Mouse (Mus musculus): Measurements from ENCODE around the gene Specc1. TPM values are rescaled to one million over a fixed set of nuclear protein-coding genes. Genes with fewer than 3 reads are reported as not detected.

Specc1 gene
- polyA plus RNA-seq, 1 experiment from 2014 or later = 16.6 TPM

DNA sequence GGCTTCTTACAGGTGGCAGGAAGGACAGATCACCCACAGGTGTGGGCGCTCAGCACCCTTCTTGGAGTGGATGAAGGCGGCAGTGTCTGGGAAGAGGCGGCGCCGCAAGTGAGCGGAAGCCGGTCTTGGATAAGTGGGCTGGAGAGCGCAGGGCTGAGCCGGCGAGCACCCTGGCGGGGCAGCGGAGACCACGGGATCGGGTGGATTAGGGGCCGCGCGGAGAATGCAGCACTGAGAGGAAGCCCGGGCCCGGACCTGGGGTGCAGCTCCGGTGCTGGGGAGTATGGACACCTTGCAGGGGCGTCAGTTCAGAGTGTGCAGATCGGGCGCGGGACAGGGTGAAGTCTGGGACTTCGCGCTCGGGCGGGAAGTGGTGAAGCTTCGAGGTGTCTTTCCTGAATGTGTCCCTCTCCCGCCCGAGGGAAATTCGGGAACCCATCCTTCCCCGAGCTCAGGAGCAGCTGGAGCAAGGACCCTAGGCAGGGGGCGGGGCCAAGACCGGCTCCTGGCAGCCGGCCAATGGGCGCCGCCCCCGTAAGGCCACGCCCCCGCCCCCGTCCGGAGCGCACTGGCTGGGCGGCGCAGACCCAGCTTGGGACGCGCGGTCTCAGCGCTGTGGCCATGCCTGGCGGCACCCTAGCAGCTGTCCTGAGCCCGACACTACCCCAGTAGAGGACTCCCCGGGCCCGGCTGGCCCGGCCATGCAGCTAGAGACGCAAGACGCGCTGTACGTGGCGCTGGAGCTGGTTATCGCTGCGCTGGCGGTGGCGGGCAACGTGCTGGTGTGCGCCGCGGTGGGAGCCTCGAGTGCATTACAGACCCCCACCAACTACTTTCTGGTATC is 292.1 kb downstream of the Specc1 start, which contains the start of gene Adora2b:
Adora2b (plus strand) TSS at position 584 of the 844 bp plus-strand sequence.
- H3K27ac ChIP-seq (ENCODE audit: poor library complexity, severe bottlenecking) = no peak within 1 kb of the TSS
- no peaks in the 10 kb centered on the region for H3K36me3 ChIP-seq
- peak within 1 kb of the TSS; percentile 58 for H3K4me3 ChIP-seq
- H3K4me1 ChIP-seq (replicated peaks) = peaks cover 20% of the 10 kb centered on the region
- ATAC-seq (ENCODE audit: insufficient number of reproducible peaks, low FRiP score) = peak; percentile 92
- peaks cover 4% of the 10 kb centered on the region for H3K9me3 ChIP-seq (replicated peaks)
- under 1% methylated on average over 58 of the region's 69 CpGs for WGBS
- H3K4me2 ChIP-seq = peak within 1 kb of the TSS; percentile 99
- peaks cover 41% of the 10 kb centered on the region for H3K27me3 ChIP-seq (replicated peaks)
- peak within 1 kb of the TSS; percentile 71 for H3K9ac ChIP-seq

DNA sequence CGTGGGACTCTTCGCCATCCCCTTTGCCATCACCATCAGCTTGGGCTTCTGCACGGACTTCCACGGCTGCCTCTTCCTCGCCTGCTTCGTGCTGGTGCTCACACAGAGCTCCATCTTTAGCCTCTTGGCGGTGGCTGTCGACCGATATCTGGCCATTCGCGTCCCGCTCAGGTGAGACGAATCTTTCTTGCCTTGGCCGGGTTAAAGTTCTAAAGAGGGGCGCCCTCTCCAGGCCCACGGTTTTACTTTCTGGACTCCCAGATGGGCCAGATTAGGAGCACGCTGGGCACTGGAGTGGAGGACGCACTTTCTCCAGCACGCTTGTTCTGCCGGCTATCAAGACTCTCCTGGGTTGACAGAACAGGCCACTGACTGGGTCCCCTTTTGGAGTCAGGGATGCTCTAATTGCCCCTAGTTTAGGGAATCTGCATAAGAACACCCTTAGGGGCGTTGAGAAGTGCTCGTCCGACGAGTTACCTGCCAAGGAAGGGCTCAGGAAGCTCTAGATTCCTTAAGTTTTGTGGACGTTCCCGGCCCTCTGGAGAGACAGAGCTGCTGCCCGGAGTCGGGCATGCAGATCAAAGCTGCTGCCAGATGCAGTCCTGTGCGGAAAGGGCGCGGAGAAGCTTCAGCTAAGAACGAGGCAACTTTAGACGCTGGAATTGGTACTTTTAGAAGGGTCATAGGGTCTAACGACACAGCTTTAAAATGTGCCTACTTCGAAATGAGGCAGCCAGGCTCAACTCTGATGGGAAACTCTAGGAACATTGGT is 292.9 kb downstream of the Specc1 start:
- WGBS = 4% methylated on average over 35 of the region's 35 CpGs
- Histone ChIP-seq H3K4me2 (peak overlapping the region; percentile 99), H3K9me3 (replicated peaks) (peaks cover 4% of the 10 kb centered on the region), H3K4me3 (peak overlapping the region; percentile 58), H3K27me3 (replicated peaks) (peaks cover 47% of the 10 kb centered on the region), H3K9ac (peak overlapping the region; percentile 71), H3K36me3 (no peaks in the 10 kb centered on the region), H3K27ac (ENCODE audit: poor library complexity, severe bottlenecking) (no peak overlapping the region), H3K4me1 (replicated peaks) (peaks cover 20% of the 10 kb centered on the region)
- ATAC-seq (ENCODE audit: insufficient number of reproducible peaks, low FRiP score) = no peak

DNA sequence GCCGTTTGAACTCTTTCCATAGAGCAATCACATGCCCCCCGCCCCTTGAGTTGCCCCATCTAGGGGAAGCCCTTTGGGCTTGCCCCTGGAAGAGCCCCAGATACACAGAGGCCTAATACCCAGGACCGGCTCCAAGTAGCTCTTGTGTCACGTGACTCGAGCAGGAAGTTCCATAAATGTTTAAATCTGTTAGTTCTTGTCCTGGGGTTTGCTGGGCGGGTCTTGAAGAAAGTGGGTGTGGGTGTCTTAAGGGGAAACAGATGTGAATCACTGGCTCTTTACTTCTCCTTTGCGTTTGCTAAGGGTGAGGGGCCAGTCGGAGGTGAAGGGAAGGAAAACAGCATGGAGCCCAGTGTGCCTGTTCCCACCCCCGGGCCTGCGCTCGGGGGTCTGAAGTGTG is 294.5 kb downstream of the Specc1 start:
- H3K27ac ChIP-seq (ENCODE audit: poor library complexity, severe bottlenecking) = no peak overlapping the region

DNA sequence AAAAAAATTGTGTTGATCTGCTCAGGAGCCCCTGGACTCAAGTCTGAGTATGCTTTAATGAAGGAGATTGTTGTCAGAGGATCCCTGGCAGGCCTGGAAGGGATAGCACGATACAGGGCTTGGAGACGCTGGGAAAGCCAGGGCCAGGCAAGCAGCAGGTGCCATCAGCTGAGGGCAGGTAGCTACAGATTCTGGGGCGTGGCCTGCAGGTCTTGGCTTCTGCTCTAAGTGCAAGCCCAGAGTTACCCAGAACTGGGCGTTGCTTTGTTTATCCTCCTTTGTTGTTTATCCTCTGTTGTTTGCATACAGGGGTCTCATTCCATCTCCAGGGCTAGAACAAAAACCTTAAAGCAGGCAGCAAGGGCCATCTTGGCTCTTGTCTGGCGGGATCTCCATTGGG is 296.8 kb downstream of the Specc1 start:
- H3K4me1 ChIP-seq (replicated peaks) = peaks cover 17% of the 10 kb centered on the region
- peaks cover 56% of the 10 kb centered on the region for H3K27me3 ChIP-seq (replicated peaks)
- no peak for ATAC-seq (ENCODE audit: insufficient number of reproducible peaks, low FRiP score)
- no peak overlapping the region for H3K9ac ChIP-seq
- no peaks in the 10 kb centered on the region for H3K36me3 ChIP-seq
- no peaks in the 10 kb centered on the region for H3K9me3 ChIP-seq (replicated peaks)
- no peak overlapping the region for H3K27ac ChIP-seq (ENCODE audit: poor library complexity, severe bottlenecking)
- H3K4me3 ChIP-seq = no peak overlapping the region
- 77% methylated on average over 5 of the region's 5 CpGs for WGBS
- no peak overlapping the region for H3K4me2 ChIP-seq

More for the DNA sequence above, 294.5 kb downstream of the Specc1 start:
- Histone ChIP-seq H3K27me3 (replicated peaks) (peaks cover 56% of the 10 kb centered on the region), H3K4me1 (replicated peaks) (peaks cover 20% of the 10 kb centered on the region), H3K9me3 (replicated peaks) (no peaks in the 10 kb centered on the region), H3K4me2 (no peak overlapping the region), H3K4me3 (no peak overlapping the region), H3K36me3 (no peaks in the 10 kb centered on the region), H3K9ac (no peak overlapping the region)
- ATAC-seq (ENCODE audit: insufficient number of reproducible peaks, low FRiP score) = no peak
- 57% methylated on average over 11 of the region's 11 CpGs for WGBS

DNA sequence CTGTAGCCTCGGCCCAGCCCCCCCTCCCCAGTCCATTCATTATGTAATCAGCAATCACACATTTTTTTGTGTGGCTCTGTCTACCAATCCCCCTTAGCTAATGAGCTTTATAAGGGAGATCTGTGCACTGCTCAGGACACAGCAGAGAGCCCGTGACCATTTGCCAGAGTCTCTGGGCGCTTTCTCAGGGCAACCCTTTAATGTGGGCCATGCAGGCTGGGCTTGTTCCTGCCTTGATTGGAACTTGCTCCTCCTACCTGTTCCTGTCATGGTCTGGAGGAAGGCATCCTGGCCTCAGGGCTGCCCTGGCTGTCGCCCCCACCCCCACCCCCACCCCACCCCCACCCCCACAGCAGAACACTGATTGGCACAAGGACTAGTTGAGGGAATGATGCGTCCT is 302.7 kb downstream of the Specc1 start:
- Histone ChIP-seq H3K27ac (ENCODE audit: poor library complexity, severe bottlenecking) (no peak overlapping the region), H3K36me3 (no peaks in the 10 kb centered on the region), H3K9ac (no peak overlapping the region), H3K4me2 (no peak overlapping the region), H3K27me3 (replicated peaks) (peaks cover 29% of the 10 kb centered on the region; the same call in 1 of the 2 replicates), H3K9me3 (replicated peaks) (no peaks in the 10 kb centered on the region), H3K4me1 (replicated peaks) (peaks cover 13% of the 10 kb centered on the region), H3K4me3 (no peak overlapping the region)
- 51% methylated on average over 5 of the region's 5 CpGs for WGBS
- no peak for ATAC-seq (ENCODE audit: insufficient number of reproducible peaks, low FRiP score)

DNA sequence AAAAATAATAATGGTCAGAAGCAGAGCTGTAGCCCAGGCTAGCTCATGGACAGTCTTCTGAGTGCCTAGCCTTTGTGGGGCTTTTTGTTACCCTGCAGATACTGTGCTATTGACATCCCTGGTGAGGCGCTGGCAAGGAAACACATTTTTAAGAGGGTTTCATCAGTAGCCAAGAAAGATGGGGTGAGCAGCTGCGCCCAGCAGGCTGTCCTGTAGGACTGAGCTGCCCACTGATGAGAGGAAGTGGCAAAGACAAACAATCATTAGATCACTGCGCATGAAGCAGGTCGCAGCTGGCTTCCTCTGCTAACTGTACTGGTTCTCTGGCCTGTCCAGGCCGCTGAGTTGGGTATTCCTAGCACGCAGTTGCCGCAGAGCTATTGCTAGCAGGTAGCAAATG is 307.0 kb downstream of the Specc1 start:
- Histone ChIP-seq H3K9ac (no peak overlapping the region), H3K4me2 (no peak overlapping the region), H3K36me3 (no peaks in the 10 kb centered on the region), H3K27ac (ENCODE audit: poor library complexity, severe bottlenecking) (no peak overlapping the region), H3K27me3 (replicated peaks) (peaks cover 31% of the 10 kb centered on the region; the same call in 1 of the 2 replicates), H3K4me1 (replicated peaks) (peaks cover 25% of the 10 kb centered on the region), H3K9me3 (replicated peaks) (no peaks in the 10 kb centered on the region), H3K4me3 (no peak overlapping the region)
- no peak for ATAC-seq (ENCODE audit: insufficient number of reproducible peaks, low FRiP score)
- 77% methylated on average over 7 of the region's 7 CpGs for WGBS

DNA sequence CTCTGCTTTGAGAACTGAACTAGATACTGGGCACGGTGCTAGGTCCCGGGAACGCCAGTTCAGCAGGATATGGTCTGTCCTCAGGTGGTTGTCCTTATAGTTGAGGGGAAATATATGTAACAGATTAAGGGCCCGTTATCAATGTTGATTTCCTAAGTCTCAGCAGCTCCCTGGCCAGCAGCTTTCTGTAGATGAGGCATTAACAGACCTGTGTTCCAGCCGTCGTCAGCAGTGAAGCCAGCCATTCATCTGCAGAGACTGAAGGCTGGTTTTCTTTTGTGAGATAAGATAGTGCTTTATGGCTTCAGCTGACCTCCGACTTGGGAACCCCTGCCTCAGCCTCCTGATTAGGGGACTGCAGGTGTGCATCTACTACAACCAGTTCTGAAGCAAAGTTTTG is 307.5 kb downstream of the Specc1 start:
- Histone ChIP-seq H3K4me2 (no peak overlapping the region), H3K27me3 (replicated peaks) (peaks cover 35% of the 10 kb centered on the region; the same call in 1 of the 2 replicates), H3K27ac (ENCODE audit: poor library complexity, severe bottlenecking) (no peak overlapping the region), H3K9ac (no peak overlapping the region), H3K4me3 (no peak overlapping the region), H3K4me1 (replicated peaks) (peaks cover 22% of the 10 kb centered on the region), H3K9me3 (replicated peaks) (no peaks in the 10 kb centered on the region), H3K36me3 (no peaks in the 10 kb centered on the region)
- no peak for ATAC-seq (ENCODE audit: insufficient number of reproducible peaks, low FRiP score)
- 26% methylated on average over 7 of the region's 7 CpGs for WGBS

DNA sequence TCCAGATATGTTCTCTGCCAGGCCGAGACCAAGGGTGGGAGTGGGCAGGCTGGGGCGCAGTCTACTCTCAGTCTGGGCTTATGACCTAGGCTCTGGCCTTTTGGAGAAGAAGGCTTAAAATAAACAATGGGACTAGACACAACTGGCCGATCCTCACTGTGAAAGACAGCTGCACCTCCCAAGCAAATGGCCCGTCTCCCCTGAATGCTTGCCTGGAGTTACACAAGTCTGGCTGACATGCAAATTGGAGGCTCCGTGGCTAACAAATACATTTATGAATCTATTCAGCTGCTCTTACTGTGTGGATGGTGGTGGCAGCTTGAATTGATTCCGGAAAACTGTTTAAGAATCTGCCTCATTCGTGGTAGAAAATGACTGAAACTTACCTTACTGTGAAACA is 309.1 kb downstream of the Specc1 start:
- no peak for ATAC-seq (ENCODE audit: insufficient number of reproducible peaks, low FRiP score)
- no peaks in the 10 kb centered on the region for H3K9me3 ChIP-seq (replicated peaks)
- peaks cover 33% of the 10 kb centered on the region; the same call in 1 of the 2 replicates for H3K27me3 ChIP-seq (replicated peaks)
- H3K4me1 ChIP-seq (replicated peaks) = peaks cover 19% of the 10 kb centered on the region
- no peak overlapping the region for H3K4me3 ChIP-seq
- no peak overlapping the region for H3K27ac ChIP-seq (ENCODE audit: poor library complexity, severe bottlenecking)
- 84% methylated on average over 7 of the region's 7 CpGs for WGBS
- no peak overlapping the region for H3K9ac ChIP-seq
- no peaks in the 10 kb centered on the region for H3K36me3 ChIP-seq
- H3K4me2 ChIP-seq = no peak overlapping the region

DNA sequence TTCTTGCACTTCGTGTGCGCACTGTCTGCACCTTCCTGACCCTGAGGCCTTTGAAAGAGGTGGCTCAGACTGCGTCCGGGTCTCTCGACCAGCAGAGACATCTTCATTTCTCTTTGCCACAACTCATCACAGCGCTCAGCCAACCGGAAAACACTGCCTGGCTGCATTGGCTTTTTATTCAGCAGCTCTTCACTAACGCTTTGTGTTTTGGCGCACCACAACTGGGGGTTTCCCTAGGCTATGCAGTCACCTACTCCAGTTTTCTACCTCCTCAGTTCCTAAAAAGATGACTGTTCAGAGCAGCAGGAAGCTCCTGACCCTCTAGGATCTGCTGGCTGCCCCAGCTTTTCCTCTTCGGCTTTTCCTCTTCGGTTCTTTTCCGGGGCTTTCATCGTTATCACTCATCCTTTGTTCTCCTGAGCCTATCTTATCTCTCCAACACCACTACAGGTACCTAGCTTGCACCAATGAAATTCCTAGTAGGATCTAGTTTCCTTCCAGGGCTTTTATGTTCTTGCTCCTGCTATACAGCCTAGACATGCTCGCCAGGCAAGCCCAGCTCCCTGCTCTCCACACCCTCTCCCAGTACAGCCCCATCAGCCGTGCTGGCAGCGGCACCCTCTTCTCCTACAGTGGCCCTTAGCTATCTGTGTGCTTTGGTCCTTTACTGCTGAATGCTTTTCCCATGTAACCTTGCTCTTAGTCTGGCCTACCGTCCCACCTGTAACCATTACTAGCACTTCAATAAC is 310.1 kb downstream of the Specc1 start:
- Histone ChIP-seq H3K27me3 (replicated peaks) (0 out of 2 replicates have a peak, but pooled peaks cover 24% of the 10 kb centered on the region), H3K4me2 (no peak overlapping the region), H3K27ac (ENCODE audit: poor library complexity, severe bottlenecking) (no peak overlapping the region), H3K4me3 (no peak overlapping the region), H3K9ac (no peak overlapping the region), H3K9me3 (replicated peaks) (no peaks in the 10 kb centered on the region), H3K4me1 (replicated peaks) (peaks cover 19% of the 10 kb centered on the region), H3K36me3 (no peaks in the 10 kb centered on the region)
- ATAC-seq (ENCODE audit: insufficient number of reproducible peaks, low FRiP score) = no peak
- WGBS = 39% methylated on average over 17 of the region's 17 CpGs

DNA sequence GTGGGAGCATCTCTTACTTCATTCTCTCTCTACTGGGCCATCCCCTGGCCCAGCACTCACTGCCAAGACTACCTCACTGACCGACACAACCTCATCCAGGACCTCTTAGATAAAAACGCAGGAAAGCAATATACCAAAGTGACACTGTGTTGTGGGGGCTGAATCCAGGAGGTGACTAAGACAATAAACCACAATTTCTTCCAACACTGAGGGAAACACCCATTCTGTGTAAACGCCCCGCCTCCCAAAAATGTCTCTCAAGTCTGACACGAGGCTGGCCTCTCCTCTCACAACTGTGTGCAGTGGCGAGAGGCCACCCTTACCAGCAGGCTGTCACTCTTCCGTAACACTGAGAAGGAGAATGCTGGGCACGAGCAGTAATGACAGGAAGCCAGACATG is 311.8 kb downstream of the Specc1 start:
- 70% methylated on average over 8 of the region's 8 CpGs for whole genome bisulfite sequencing
- H3K4me1 ChIP-seq (replicated peaks) = peaks cover 19% of the 10 kb centered on the region
- no peaks in the 10 kb centered on the region for H3K9me3 ChIP-seq (replicated peaks)
- H3K36me3 ChIP-seq = no peaks in the 10 kb centered on the region
- no peak overlapping the region for H3K27ac ChIP-seq (ENCODE audit: poor library complexity, severe bottlenecking)
- no peak for ATAC-seq (ENCODE audit: insufficient number of reproducible peaks, low FRiP score)
- H3K9ac ChIP-seq = no peak overlapping the region
- H3K4me3 ChIP-seq = no peak overlapping the region
- no peak overlapping the region for H3K4me2 ChIP-seq
- 0 out of 2 replicates have a peak, but pooled peaks cover 18% of the 10 kb centered on the region for H3K27me3 ChIP-seq (replicated peaks)
